Mouse (Mus musculus) thymus, postnatal 0 days (tissue): ENCODE measurements at regions not wholly inside any gene's neighbourhood (a gene's known extent, or its start where the extent isn't known, plus 50 kb on each side); places are given as distances from the start of the nearest gene placed in this dataset.

Experiments
- DNase-seq: peaks from one replicate; pipeline ENCODE4 v3.0.0-alpha.2; 2015; ENCODE audit warnings: low spot score

DNA sequence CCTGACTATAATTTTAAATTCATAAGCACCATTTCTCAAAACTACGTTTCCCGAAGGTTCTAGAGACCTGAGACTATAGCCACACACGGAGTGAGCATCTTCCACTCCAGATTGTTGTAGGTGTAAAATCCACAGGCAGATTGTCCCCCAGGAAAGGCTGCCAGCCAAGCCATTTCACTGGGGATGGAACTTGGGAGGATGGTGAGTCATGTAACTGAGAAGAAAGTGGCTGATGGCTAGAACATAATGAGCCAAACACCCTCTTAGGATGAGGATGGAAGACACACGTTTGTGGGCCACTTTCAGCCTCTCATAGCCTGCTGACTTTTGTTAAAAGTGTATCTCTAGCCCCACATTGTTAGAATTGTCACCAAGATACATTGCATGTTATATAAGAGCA lies 564.1 kb downstream of the Btbd3 start:
- DNase-seq, result no peak

DNA sequence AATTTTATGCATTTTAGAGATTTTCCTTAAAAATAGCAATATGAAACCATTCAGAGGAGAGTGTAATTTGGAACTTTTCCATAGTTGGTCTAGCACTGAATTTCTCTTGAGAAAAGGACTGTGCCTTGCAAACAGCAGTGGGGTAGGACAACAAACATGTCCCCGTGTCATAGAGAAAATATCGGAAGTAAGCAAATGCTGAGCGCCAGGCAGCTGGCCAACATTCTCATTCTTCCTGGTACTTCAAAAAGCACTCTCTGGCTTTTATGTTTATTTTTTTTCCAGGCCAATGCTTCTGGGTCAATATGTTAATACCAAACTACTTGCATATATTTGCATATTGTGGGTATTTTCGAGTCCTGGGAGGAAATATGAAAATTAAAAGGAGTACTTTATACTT lies 568.5 kb downstream of the Btbd3 start:
- no peak for DNase-seq

GRCm38 (mm10) chr2:138827813-138828570 lies 571.6 kb downstream of the Btbd3 start:
- no peak for DNase-seq

- no peak for DNase-seq
These were observed 582.5 kb downstream of the Btbd3 start for GRCm38 (mm10) chr2:138838846-138839245.

DNA sequence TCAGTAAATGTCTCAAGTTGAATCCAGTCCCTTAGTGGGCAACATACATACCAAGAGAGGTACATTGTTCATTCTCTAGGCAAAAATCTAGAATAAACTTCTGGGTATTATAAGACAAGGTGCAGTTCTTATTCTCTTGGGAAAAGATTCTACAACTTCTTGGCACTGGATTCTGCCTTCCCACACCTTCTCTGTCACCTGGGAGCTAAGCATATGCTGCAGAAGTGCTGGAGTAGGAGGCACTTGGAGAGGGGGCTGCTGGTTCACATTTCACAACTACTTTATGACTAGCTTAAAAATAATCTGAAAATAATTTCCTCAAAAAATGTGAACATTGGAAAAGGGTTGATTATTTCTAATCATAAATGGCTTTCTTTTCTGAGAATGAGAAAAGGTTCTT lies 602.8 kb downstream of the Btbd3 start:
- no peak for DNase-seq

GRCm38 (mm10) chr2:138896563-138896962 lies 597.1 kb upstream of the Sptlc3 start:
- DNase-seq, result no peak

DNA sequence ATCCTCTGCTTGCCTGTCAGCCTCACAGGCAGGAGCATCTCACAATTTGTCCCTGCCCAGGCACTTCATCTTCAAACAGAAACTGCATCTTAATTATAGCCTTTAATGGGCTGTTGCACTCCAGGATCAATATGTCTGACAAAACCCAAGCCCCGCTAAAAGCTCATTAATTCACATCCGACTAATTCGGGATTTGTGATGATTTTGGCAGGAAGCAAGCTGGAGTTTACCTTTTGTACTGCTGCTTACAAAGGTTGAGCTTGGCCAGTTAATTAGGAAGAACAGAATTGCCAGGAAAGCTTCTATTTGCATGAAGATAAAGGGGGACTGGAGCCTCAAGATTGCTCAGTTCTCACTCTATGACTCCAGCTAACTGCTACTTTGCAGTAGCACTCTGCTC lies 596.6 kb upstream of the Sptlc3 start:
- no peak for DNase-seq

GRCm38 (mm10) chr2:138937165-138937564 lies 556.5 kb upstream of the Sptlc3 start:
- DNase-seq, result no peak

- no peak for DNase-seq
These were observed 554.3 kb upstream of the Sptlc3 start for GRCm38 (mm10) chr2:138939367-138939766.

GRCm38 (mm10) chr2:138966110-138966790 lies 527.5 kb upstream of the Sptlc3 start:
- no peak for DNase-seq

- DNase-seq, result no peak
These were observed 519.2 kb upstream of the Sptlc3 start for GRCm38 (mm10) chr2:138974548-138974947.

GRCm38 (mm10) chr2:138990031-138990430 lies 503.7 kb upstream of the Sptlc3 start:
- no peak for DNase-seq

- no peak for DNase-seq
These were observed 461.5 kb upstream of the Sptlc3 start for GRCm38 (mm10) chr2:139032105-139032812.

DNA sequence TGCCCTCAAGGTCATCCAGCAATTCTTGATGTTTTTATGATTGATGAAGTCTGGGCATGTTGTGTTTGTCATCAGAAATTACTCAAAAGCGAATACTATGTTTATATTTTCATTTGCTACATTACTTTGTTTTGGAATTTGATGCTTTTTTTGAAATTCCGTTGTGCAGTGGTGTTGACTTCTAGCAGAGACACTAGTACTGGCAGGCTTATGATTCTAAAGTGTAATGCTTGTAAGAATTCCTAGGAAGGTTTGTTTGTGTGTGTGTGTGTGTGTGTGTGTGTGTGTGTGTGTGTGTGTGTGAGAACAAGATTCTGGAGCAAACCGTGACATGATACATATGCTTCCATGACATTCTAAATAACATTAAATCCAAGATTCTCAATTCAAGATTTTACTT lies 458.9 kb upstream of the Sptlc3 start:
- no peak for DNase-seq

GRCm38 (mm10) chr2:139041671-139042273 lies 451.9 kb upstream of the Sptlc3 start:
- DNase-seq, result no peak

DNA sequence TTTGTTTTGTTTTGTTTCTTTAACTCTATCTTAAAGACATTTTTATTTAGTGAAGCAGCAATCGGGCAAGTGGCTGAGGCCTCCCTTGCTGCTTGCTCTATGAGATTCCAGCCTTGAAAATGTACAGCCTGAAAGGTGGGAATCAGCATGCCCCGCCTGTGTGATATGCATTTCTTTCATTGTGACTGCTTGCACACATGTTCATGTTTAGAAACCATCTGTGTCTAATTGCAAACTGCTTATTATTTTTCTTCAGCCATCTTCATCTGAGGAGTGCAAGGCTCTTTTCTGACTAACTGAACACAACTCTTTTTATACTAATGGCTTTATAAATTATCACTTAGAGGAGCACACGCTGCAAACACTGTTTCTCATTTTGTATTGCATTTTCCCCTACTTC lies 449.0 kb upstream of the Sptlc3 start:
- no peak for DNase-seq

- no peak for DNase-seq
These were observed 438.5 kb upstream of the Sptlc3 start for GRCm38 (mm10) chr2:139055249-139055648.

DNA sequence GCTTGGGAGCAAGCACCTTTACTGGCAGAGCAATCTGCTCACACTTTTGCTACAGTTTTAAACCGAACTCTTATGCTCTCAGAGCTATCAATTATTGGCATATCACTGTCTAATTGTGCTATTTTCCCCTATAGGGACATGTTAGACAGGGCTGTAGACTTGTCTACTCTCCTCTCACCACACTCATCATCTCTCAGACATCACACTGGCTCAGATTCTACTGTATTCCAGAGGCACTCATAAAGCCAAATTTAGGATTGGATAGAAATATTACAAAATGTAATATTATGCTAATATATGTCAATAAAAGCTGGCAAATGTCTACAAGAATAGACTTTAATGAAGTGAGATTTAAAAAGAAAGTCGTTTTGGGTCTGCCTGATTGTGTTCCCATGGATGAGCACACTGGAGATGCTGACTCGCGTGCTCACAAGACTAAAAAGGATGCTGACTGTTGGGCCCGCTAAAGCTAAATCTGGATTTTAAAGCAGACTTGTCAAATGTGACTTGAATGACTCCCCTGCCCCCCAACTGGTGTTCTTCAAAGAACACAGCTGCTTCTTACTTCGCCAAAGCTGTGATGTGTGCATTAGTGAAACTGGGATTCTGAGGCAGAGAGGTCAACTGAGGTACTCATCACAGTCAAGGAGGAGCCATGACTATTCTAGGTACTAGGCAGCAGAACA lies 424.3 kb upstream of the Sptlc3 start:
- no peak for DNase-seq

- DNase-seq, result no peak
These were observed 422.0 kb upstream of the Sptlc3 start for GRCm38 (mm10) chr2:139071690-139072089.

- DNase-seq, result no peak
These were observed 400.1 kb upstream of the Sptlc3 start for GRCm38 (mm10) chr2:139093487-139094066.

DNA sequence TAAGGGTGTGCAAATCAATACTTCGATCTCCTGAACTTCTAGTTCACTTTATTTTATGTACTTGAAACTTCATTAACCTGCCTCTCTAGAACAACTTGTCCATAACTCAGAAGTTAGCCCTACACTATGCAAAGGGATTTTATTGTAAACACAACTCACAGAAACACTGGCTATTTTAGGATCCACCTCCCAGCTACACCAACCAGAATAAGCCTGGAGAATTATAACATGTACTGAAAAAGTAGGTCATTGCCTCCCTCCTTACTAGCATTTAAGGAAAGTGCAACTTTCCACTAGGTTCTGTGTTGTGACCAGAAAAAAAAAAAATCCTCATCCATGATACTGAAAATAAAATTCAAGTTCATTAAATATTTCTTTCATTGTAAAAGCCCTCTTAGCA lies 382.0 kb upstream of the Sptlc3 start:
- DNase-seq, result no peak
